Mouse (Mus musculus): ENCODE measurements at regions not wholly inside any gene's neighbourhood (a gene's known extent, or its start where the extent isn't known, plus 50 kb on each side); places are given as distances from the start of the nearest gene placed in this dataset.
"Not testable (repeated sequence)": the region's sequence is repeated elsewhere in the genome, so short reads cannot be mapped to it uniquely, and the experiment has no call there.

DNA sequence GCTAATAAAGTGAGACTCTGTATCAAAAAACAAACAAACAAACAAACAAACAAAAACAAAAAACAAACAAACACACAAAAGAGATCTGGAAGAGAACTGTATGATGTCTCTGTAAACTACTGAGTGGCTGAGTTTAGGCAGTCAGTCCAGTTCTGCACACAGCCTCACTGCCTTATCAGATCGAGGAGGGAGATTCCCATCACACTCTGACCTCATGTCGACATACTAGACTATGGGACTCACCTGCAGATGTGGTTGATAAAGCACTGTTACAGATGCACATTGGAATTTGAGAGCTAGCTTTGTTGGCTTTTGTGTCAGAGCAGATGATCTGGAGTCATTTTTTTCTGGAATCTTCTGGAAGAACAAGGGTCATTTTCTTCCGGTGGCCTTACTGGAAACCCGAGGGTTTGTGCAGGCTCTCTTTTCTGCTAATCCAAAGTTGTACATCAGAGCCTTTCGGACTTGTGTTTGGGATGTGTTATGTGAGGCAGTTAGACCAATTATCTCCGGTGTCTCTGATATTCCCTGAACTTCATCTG, 135.6 kb upstream of the Nrip1 start:
- DNase-seq, result no peak

- peak; percentile 54 for DNase-seq
These were observed 133.6 kb upstream of the Nrip1 start for GRCm38 (mm10) chr16:76507191-76507746.

GRCm38 (mm10) chr16:76506240-76506639, 132.6 kb upstream of the Nrip1 start:
- no peak for DNase-seq

DNA sequence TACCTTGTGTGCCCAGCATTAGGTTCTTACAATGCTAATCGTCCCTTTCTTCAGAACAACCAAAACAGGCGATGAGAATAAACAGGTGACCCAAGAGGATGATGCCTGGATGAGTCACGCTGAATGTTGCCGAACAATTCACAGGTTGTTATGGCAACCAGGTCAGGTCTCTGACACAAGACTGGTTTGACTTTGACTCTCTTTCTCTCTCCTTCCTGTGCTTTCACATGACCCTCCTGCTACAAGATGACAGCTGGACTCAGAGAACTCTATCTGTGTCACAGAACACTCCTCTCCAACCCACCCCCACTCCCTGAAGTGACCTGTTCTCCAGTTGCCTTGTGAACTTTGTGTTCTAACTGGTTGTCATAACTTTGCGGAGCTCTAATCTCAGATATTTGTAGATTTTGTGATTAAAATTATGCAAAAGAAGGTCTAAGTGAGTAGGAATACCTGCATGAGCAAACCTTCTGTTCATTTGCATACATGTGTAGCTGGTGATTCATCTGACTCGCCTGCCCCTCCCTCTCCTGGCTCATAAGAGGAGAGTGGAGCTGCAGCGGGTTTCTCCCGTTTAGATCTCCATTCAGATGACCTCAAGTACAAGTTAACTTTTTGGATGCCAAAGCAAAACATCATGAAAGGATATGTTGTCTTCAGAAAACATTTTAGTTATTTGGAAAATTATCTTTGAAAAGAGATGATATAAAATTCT, 126.2 kb upstream of the Nrip1 start:
- DNase-seq, result no peak

GRCm38 (mm10) chr16:76498233-76498632, 124.6 kb upstream of the Nrip1 start:
- DNase-seq, result no peak

GRCm38 (mm10) chr16:76497041-76497808, 123.6 kb upstream of the Nrip1 start:
- DNase-seq, result no peak

DNA sequence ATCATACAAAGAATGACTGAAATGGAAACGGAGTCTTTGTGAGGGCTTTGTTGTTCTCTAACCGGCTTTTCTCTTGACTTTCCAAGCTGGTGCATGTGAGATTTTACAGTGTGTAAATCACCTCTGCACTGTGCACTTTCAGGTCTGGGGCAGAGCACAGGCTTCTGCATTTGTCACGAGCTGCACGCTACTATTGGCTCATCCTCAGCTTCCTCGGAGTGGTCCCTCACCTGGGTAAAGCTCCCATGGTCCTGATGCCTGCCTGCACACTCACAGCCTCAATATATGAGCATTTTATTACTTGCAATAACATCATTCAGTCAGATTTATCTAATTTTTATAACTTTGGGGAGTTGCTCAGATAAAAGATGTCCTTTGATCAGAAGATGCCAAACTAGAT, 109.8 kb upstream of the Nrip1 start:
- DNase-seq, result no peak

- no peak for DNase-seq
These were observed 108.3 kb upstream of the Nrip1 start for GRCm38 (mm10) chr16:76481966-76482365.

DNA sequence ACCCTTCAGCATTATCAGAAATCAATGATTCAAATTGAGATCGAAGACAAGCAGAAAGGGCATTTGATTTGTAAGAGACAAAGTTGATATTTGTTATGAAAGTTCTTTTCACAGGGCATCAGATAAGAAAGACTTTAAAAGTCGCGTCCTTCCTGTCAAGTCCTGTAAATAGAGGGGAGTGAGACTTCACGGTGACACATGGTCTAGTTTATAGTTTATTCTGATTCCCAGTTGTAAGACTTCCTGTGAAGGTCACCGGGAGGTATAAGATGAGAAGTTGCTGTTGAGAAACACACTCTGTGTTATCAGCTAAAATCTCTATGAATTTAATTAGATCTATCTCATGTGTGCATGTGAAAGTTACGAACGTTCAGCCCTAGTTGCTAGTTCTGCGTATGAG, 103.8 kb upstream of the Nrip1 start:
- no peak for DNase-seq

- DNase-seq, result no peak
These were observed 100.9 kb upstream of the Nrip1 start for GRCm38 (mm10) chr16:76474481-76474880.

- no peak for DNase-seq
These were observed 98.8 kb upstream of the Nrip1 start for GRCm38 (mm10) chr16:76472386-76472785.

DNA sequence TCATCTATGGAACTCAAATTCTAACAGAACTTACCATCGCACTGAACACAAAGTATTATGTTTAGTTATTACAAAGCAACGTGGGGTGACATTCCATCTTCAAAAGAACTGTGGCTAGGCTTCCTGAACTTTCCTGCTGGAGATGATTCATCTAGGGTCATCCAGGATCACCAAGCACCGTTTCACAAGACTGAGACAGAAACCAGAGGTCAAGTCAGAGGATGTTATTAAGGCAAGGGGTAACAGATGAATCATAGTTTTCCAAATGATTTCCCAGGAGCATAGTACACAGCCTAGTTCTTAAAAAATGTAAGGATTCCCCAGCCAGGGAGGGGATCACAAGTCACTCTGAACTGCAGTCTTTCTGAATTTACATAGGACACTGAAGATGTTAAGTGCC, 97.5 kb upstream of the Nrip1 start:
- DNase-seq, result no peak

DNA sequence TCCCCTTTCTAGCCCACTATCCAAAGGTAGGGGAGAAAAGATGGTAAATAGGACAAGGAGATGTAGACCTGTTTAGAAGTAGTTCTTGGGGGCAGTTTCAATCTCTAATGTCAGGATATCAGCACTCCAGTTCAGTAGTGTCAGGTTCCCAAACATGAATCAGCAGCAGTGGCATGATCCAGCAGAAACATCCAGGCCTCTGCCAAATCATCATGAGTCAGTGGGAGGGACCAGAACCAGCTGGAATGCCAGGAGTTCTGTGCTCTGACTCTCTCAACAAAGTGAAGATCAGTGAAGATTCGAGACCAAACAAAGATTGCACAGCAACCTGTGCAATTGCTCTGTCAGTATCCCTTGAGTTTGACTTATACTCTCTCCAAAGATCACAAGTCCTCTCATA, 85.9 kb upstream of the Nrip1 start:
- no peak for DNase-seq

GRCm38 (mm10) chr16:76456300-76456599, 82.6 kb upstream of the Nrip1 start:
- not testable (repeated sequence) for DNase-seq

DNA sequence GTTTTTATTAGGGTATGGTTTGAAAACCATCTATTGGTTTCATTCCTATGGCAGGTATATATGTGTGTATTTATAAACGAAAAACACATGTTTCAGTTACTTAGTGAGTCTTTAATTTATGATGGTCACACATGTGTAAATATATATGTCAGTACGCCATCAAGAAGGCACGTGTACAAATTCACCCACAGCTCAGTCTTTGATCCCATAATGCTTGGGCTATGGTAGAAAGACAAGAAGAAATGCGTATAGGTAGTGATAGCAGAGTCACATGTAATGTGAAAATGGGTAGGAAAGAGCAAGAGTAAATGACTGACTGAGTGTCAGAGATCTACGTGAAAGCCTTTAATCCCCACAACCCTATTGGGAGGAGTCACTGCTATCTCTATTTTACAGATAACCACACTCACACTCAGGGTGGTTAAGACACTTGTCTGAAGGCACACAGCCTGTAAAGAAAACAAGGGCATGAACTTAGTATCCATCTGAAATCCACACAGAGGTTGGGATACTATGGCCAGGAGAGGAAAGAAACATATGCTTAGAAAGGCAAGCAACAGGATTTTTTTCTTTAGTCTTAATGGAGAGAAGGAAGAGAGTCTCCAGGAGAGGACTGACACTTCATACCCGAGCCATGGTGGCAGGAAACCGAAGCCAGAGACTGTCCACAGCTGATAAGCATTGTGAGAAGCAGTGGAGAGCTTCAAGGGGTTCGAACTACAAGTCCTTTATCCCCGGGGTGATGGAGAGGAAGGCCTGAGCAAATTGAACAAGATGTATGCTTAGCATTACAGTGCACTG, 82.1 kb upstream of the Nrip1 start:
- no peak for DNase-seq

GRCm38 (mm10) chr16:76454741-76455465, 81.3 kb upstream of the Nrip1 start:
- DNase-seq, result peak; percentile 91

- peak; percentile 90 for DNase-seq
These were observed 80.0 kb upstream of the Nrip1 start for GRCm38 (mm10) chr16:76453457-76454200.

DNA sequence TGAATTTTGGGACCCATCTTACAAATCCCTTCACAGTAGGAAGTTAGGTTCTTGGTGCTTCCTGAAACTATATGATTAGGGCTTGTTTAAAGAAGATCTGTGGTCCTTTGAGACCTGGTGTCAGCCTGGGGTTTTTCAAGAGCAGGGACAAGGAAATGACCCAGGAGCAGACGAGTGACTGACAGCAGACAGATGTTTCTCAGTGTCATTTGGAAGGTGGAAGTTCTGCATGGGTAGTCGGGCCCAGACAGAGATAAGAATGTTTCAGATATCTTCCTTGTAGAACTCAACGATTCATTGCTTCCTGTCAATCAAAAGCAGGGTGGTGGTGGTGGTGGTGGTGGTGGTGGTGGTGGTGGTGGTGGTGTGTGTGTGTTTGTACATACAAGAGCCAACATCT, 75.1 kb upstream of the Nrip1 start:
- DNase-seq, result no peak

GRCm38 (mm10) chr16:76447033-76447432, 73.4 kb upstream of the Nrip1 start:
- DNase-seq, result no peak

DNA sequence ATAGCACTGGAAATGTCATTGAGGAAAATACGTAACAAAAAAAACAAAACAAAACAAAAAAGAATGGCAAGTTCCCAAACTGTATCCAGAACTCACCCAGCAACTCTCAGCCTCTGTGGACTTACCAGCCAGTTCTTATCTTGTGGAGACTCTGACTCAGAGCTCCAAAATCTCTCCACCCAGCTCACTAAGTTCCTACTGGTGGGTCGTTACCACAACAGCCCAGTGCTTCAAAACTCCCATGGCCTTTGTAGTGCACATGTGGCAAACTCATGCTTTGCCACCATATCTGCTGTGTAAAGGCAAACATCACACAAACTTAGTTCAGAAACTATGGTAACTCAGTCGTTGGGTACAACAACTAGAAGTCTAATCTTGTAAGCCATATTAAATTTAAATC, 71.0 kb upstream of the Nrip1 start:
- DNase-seq, result no peak

GRCm38 (mm10) chr16:76442635-76443034, 69.0 kb upstream of the Nrip1 start:
- no peak for DNase-seq
